Mouse (Mus musculus) lung, adult 2 months (tissue): Measurements from ENCODE around the gene Zzz3. TPM values are rescaled to one million over a fixed set of nuclear protein-coding genes. Genes with fewer than 3 reads are reported as not detected.

Experiments
- DNase-seq: peaks from one replicate; pipeline ENCODE4 v3.0.0; 2022
- H3K4me1 ChIP-seq: fragments of 200-500 bp; 2 replicates; pipeline ENCODE4 v1.6.1; 2011; ENCODE audit warnings: low read length; ENCODE audit not compliant: control insufficient read depth, insufficient read depth
- H3K4me3 ChIP-seq: fragments of 200-500 bp; replicated peaks from 2 replicates; pipeline ENCODE3; 2011; ENCODE audit warnings: low read depth, mild to moderate bottlenecking, control low read depth, low read length; ENCODE audit errors: extremely low read depth
- CTCF ChIP-seq: fragments of 200-500 bp; IDR thresholded peaks from 2 replicates; pipeline ENCODE4 v1.5.1; 2011; ENCODE audit warnings: mild to moderate bottlenecking, low read length, control low read depth; ENCODE audit not compliant: insufficient read depth
- POLR2A ChIP-seq: fragments of 200-500 bp; IDR thresholded peaks from 2 replicates; pipeline ENCODE4 v1.6.1; 2011; ENCODE audit warnings: low read depth, mild to moderate bottlenecking, control low read depth, low read length, borderline replicate concordance; ENCODE audit errors: extremely low read depth
- WGBS: fragments of 180-500 bp; shearing (Covaris S2); methylation state at CpG from one replicate; pipeline ENCODE4 v1.1.7; 2018; 5-methylcytosine and 5-hydroxymethylcytosine counted together
- polyA plus RNA-seq: library from polyadenylated mRNA; depleted of rRNA; stranded (reverse); fragments of >200 nt; gene quantifications from 2 replicates; pipeline ENCODE4 v1.2.3, GENCODE M21; 2012; rRNA removed

Gene Zzz3
- polyA plus RNA-seq, 1 experiment = 19.7 TPM

DNA sequence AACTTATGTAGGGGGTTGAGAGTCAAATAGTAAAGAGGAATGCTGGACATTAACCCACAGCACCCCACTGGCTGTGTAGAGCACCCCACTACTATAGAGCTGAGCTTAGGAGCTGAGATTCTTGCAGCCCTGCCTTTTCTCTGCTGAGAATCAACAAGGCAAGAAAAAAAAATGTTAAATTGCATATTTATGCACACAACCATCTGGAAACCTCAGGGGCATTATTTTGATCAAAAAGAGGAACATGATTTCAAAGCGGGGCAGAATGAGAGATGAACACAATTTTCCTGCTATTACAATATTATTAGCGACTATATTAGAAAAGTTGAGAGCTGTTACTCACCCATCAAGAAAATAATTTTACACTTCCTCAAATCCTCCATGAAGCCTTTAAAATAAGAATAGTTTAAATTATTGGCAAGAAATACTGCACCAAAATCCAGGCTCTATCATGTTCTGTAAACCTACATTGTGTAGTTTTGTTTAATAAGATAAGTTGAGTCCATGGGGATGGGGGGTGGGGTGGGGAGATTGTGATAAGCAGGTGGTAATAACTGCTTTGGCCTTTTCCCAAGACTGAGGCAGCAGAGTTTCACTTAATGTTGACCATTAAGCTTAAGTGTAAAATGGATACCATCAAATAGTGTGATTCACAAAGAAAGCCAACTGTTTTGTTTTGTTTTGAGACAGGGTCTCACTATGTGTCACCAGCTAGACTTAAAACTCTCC is 103.9 kb downstream of the Zzz3 start:
- TF ChIP-seq POLR2A (no peak), CTCF (no peak)
- 76% methylated on average over 2 of the region's 2 CpGs for WGBS
- DNase-seq = no peak
- no peak overlapping the region for H3K4me3 ChIP-seq
- no peaks in the 10 kb centered on the region for H3K4me1 ChIP-seq

DNA sequence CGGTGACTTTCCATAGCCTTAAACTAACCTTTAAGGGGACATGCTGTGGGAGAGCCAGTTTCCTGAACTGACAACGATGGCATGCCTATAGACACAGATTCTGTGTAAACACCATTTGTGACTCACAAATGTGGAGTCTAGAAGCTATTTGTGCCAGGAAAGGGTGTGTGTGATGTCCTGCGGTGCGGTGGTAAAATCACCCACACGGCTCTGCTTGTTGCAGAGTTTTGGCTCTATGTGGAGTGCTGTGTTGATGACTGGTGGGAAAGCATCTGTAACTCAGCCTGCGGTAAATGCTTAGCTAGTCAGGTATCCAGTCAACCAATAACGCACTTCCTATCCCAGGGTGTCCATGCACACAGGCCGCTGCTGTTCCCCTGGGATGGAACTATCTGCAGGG is 112.6 kb downstream of the Zzz3 start:
- Histone ChIP-seq H3K4me1 (no peaks in the 10 kb centered on the region), H3K4me3 (no peak overlapping the region)
- 66% methylated on average over 8 of the region's 8 CpGs for WGBS
- TF ChIP-seq CTCF (no peak), POLR2A (no peak)
- DNase-seq = no peak

- H3K4me1 ChIP-seq = no peaks in the 10 kb centered on the region
- no peak for TF ChIP-seq CTCF
- TF ChIP-seq POLR2A = no peak
- no peak overlapping the region for H3K4me3 ChIP-seq
- WGBS = 77% methylated on average over 12 of the region's 12 CpGs
- DNase-seq = no peak
Observed at GRCm38 (mm10) chr3:152508419-152508993, 113.2 kb downstream of the Zzz3 start.

- no peak for DNase-seq
- Histone ChIP-seq H3K4me1 (no peaks in the 10 kb centered on the region), H3K4me3 (no peak overlapping the region)
- no peak for TF ChIP-seq POLR2A
- TF ChIP-seq CTCF = no peak
- 60% methylated on average over 7 of the region's 7 CpGs for WGBS
Observed at GRCm38 (mm10) chr3:152509268-152509667, 114.0 kb downstream of the Zzz3 start.

Other genes starting within 250 kb of the Zzz3 start
- gene Gipc2, start 229.2 kb upstream of the Zzz3 start, polyA plus RNA-seq = 20.1 and 36.6 TPM in 2 replicates
- 3.8 and 8.3 TPM in 2 replicates for gene Dnajb4, start 185.2 kb upstream of the Zzz3 start, polyA plus RNA-seq
- gene Fubp1, start 185.1 kb upstream of the Zzz3 start, polyA plus RNA-seq = 59.9 and 66.2 TPM in 2 replicates
- 0.34 and 1.1 TPM in 2 replicates for gene Nexn, start 129.1 kb upstream of the Zzz3 start, polyA plus RNA-seq
- gene Miga1, start 55.1 kb upstream of the Zzz3 start, polyA plus RNA-seq = 9.5 and 11.6 TPM in 2 replicates
- 16.3 and 26.6 TPM in 2 replicates for gene Usp33, start 49.0 kb upstream of the Zzz3 start, polyA plus RNA-seq